Mouse (Mus musculus) embryo, embryonic 10 days (tissue): ENCODE data around the gene Gm4969.
"Not testable (repeated sequence)": the region's sequence is repeated elsewhere in the genome, so short reads cannot be mapped to it uniquely, and the experiment has no call there.

Source experiments
- DNase-seq: peaks from one replicate; pipeline ENCODE4 v3.0.0-alpha.2; 2015; ENCODE audit warnings: low spot score

Gene Gm4969

DNA sequence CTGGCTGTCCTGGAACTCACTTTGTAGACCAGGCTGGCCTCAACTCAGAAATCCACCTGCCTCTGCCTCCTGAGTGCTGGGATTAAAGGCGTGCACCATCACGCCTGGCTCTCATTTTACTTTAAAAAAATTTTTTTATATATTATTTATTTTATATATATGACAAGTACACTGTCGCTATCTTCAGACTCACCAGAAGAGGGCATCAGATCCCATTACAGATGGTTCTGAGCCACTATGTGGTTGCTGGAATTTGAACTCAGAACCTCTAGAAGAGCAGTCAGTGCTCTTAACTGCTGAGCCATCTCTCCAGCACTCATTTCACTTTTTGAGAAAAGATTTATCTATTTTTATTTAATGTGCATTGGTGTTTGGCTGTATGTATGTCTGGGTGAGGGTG lies 47.1 kb downstream of the Gm4969 start:
- DNase-seq = not testable (repeated sequence)

- DNase-seq = no peak
Observed at GRCm38 (mm10) chr7:19069500-19069899, 48.7 kb downstream of the Gm4969 start.

DNA sequence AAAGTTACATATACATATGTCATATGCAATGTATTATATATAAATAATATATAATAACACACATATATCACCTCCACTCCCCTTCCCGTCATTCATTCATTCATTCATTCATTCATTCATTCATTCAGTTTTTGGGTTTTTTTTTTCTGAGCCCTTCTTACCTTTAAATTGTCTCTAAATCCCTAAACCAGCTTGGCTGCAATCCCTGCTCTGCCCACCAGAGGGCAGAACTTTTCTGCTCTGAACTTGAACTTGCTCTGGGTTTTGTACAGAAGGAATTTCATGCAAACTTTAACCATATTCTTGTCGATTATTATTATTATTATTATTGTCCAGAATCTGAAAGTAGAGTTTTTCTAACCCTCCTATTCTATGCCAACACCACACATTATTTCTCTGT lies 49.5 kb downstream of the Gm4969 start:
- peak; percentile 62 for DNase-seq

GRCm38 (mm10) chr7:19067935-19068334 lies 50.2 kb downstream of the Gm4969 start:
- DNase-seq = no peak

GRCm38 (mm10) chr7:19067063-19067462 lies 51.1 kb downstream of the Gm4969 start:
- no peak for DNase-seq

DNA sequence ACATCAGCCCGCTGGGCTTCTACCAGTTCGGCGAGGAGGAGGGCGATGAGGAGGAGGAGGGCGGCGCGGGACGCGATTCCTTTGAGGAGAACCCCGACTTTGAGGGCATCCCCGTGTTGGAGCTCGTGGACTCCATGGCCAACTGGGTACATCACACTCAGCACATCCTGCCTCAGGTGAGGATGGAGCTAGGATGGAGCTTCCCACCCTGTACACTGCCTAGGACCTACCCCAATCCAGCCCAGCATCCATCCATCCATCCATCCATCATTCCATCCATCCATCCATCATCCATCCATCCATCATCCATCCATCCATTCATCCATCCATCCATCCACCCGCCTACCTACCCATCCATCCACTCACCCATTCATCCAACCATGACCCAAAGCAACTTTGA lies 52.3 kb downstream of the Gm4969 start:
- DNase-seq = no peak

- no peak for DNase-seq
Observed at GRCm38 (mm10) chr7:19057405-19057804, 60.8 kb downstream of the Gm4969 start.

DNA sequence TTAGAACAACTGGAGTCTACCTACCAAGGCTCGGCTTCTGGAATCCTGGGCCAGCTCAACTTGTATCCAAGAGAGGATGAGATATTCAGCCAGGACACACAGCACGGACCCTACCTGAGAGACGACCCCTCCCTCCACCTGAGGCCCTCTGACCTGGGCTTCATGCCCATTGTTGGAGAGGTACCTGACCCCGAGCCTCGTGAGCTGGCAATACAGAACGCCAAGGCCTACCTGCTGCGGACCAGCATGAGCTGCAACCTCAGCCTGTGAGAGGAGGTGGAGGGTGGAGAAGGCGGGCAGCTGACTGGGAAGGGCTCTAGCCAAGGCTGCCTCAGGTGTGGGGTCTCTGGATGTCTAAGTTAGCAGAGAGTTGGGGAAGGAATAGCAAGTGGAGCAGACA lies 63.1 kb downstream of the Gm4969 start:
- DNase-seq = no peak

DNA sequence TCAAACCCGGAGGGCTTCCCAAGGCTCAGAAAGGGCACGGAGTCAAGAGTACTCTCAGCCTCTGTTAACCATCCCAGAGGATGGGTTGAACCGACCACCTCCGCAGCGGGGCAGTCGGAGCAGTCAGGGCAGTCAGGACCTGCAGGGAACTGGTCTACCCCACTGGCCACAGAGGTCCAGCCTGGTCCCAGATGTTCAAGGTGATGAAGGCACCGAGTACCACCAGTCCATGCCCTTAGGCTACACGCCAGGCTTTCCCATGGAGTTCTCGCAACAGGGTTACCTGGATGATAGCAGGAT lies 63.4 kb downstream of the Gm4969 start:
- DNase-seq = no peak

- DNase-seq = peak; percentile 86
Observed at GRCm38 (mm10) chr7:19054047-19054776, 64.0 kb downstream of the Gm4969 start, which contains the start of gene Rsph6a. TSS of gene Rsph6a (plus strand) at chr7:19054690.

DNA sequence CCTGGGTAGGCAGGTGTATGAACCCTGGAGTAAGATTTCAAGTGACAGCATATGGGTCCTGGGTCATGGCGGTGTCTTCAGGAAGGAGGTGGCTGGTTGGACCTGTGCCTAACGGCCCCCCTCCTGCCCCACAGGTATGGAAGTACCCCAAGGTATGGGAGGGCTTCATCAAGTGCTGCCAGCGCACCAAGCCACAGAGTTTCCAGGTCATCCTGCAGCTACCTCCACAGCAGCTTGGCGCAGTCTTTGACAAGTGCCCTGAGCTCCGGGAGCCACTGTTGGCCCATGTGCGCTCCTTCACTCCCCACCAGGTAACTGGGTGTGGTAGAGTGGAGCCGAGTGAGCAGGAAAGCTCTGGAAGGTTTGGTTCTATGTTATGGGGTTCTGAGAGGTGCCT lies 65.0 kb downstream of the Gm4969 start:
- no peak for DNase-seq

GRCm38 (mm10) chr7:19052345-19053135 lies 65.6 kb downstream of the Gm4969 start:
- no peak for DNase-seq

DNA sequence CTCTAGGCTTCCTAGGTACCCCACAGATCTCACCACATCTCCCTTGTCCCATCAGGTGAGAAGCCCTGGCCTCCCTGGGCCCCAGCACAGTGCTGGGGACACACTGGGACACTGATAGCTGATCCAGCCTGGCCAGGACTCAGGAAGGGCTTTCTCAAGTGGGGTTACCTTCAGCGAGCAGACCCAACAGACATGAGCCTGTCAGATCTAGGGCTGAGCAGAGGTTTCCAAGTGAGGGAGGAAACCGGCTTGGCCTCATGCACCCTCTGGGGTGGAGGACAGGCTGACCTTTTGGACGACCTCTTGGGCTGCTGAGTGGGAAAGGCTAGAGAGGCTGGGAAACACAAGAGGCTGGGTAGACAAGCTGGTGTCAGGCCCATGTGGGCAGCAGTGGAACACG lies 67.0 kb downstream of the Gm4969 start:
- DNase-seq = no peak

GRCm38 (mm10) chr7:19050172-19050571 lies 68.0 kb downstream of the Gm4969 start:
- no peak for DNase-seq

- DNase-seq = no peak
Observed at GRCm38 (mm10) chr7:19049252-19049651, 68.9 kb downstream of the Gm4969 start.
